Mouse (Mus musculus) midbrain, postnatal 0 days (tissue): ENCODE data around the gene Lhpp. TPM values are rescaled to one million over a fixed set of nuclear protein-coding genes. Genes with fewer than 3 reads are reported as not detected.

Source experiments
- ATAC-seq: fragments of 200-750 bp; cut with Nextera tagmentation; 2 replicates; pipeline ENCODE4 v1.8.0; 2017; ENCODE audit warnings: moderate number of reproducible peaks, mild to moderate bottlenecking, moderate TSS enrichment, moderate library complexity; ENCODE audit not compliant: low FRiP score
- DNase-seq: peaks from one replicate; pipeline ENCODE4 v3.0.0-alpha.2; 2015; ENCODE audit warnings: low spot score
- H3K27ac ChIP-seq: fragments of 300-500 bp; sonication (generic); 2 replicates; pipeline ENCODE4 v1.5.1; 2014; ENCODE audit warnings: low read depth, mild to moderate bottlenecking, low read length, mixed read lengths
- H3K27me3 ChIP-seq: fragments of 300-500 bp; sonication (generic); 2 replicates; pipeline ENCODE4 v1.6.1; 2014; ENCODE audit warnings: low read length, control low read depth, mixed read lengths; ENCODE audit not compliant: insufficient read depth
- H3K36me3 ChIP-seq: fragments of 300-500 bp; sonication (generic); 2 replicates; pipeline ENCODE4 v1.6.1; 2014; ENCODE audit warnings: low read length, control low read depth, mixed read lengths; ENCODE audit not compliant: insufficient read depth
- H3K4me1 ChIP-seq: fragments of 300-500 bp; sonication (generic); 2 replicates; pipeline ENCODE4 v1.6.1; 2014; ENCODE audit warnings: mild to moderate bottlenecking, control low read depth, antibody characterized with exemption, low read length, mixed read lengths; ENCODE audit not compliant: insufficient read depth
- H3K4me2 ChIP-seq: fragments of 300-500 bp; sonication (generic); 2 replicates; pipeline ENCODE4 v1.6.1; 2014; ENCODE audit warnings: low read depth, mild to moderate bottlenecking, low read length, mixed read lengths; ENCODE audit not compliant: poor library complexity, severe bottlenecking
- H3K4me3 ChIP-seq: fragments of 300-500 bp; sonication (generic); 2 replicates; pipeline ENCODE4 v1.5.1; 2014; ENCODE audit warnings: low read depth, mild to moderate bottlenecking, low read length, moderate library complexity
- H3K9ac ChIP-seq: fragments of 300-500 bp; sonication (generic); replicated peaks from 2 replicates; pipeline ENCODE4 v1.6.1; 2014; ENCODE audit warnings: mild to moderate bottlenecking, low read length, moderate library complexity, mixed read lengths; ENCODE audit not compliant: poor library complexity, severe bottlenecking
- H3K9me3 ChIP-seq: fragments of 300-500 bp; sonication (generic); 2 replicates; pipeline ENCODE4 v1.6.1; 2016; ENCODE audit warnings: low read length, control low read depth
- CTCF ChIP-seq: IDR thresholded peaks from 2 replicates; pipeline ENCODE4 v1.5.1; 2016; ENCODE audit warnings: antibody characterized with exemption, mild to moderate bottlenecking
- WGBS: fragments of 180-500 bp; shearing (Covaris S2); extraction: QIAGEN DNeasy Blood & Tissue Kit; methylation state at CpG from one replicate; pipeline ENCODE4 v1.1.7; 2014; 5-methylcytosine and 5-hydroxymethylcytosine counted together
- polyA plus RNA-seq: library from polyadenylated mRNA; unstranded; fragments of >200 nt; fragmentation: Nextera tagmentation; extraction: Ambion mirVana; gene quantifications from 2 replicates; pipeline ENCODE4 v1.2.1, GENCODE M21; 2015
- total RNA-seq: library from RNA; depleted of rRNA; stranded (reverse); fragments of >200 nt; gene quantifications from 2 replicates; pipeline ENCODE4 v1.2.3, GENCODE M21; 2014

Gene Lhpp
- total and polyA plus RNA-seq, 2 experiments from 2014 or later: 36.2 to 59.2 TPM

- DNase-seq (no peak), ATAC-seq (no peak)
- 80% methylated on average over 4 of the region's 4 CpGs for WGBS
- no peaks in the 10 kb centered on the region for H3K36me3 ChIP-seq
- H3K27ac ChIP-seq: no peak overlapping the region
- H3K4me3 ChIP-seq: no peak overlapping the region
- H3K4me1 ChIP-seq: no peaks in the 10 kb centered on the region
- no peak overlapping the region for H3K9ac ChIP-seq
- no peaks in the 10 kb centered on the region for H3K27me3 ChIP-seq
- no peaks in the 10 kb centered on the region for H3K9me3 ChIP-seq
- no peak overlapping the region for H3K4me2 ChIP-seq
- no peak for TF ChIP-seq CTCF
Observed at GRCm38 (mm10) chr7:132699165-132699564, 88.7 kb downstream of the Lhpp start.

GRCm38 (mm10) chr7:132699639-132700038 lies 89.2 kb downstream of the Lhpp start:
- no peak for TF ChIP-seq CTCF
- no peak overlapping the region for H3K4me2 ChIP-seq
- no peaks in the 10 kb centered on the region for H3K4me1 ChIP-seq
- no peak overlapping the region for H3K27ac ChIP-seq
- H3K9me3 ChIP-seq: no peaks in the 10 kb centered on the region
- no peaks in the 10 kb centered on the region for H3K27me3 ChIP-seq
- no peaks in the 10 kb centered on the region for H3K36me3 ChIP-seq
- no peak overlapping the region for H3K4me3 ChIP-seq
- ATAC-seq: no peak
- H3K9ac ChIP-seq: no peak overlapping the region
- DNase-seq: no peak

GRCm38 (mm10) chr7:132700107-132700506 lies 89.7 kb downstream of the Lhpp start:
- WGBS: 93% methylated on average over 4 of the region's 4 CpGs
- H3K27me3 ChIP-seq: no peaks in the 10 kb centered on the region

GRCm38 (mm10) chr7:132701412-132701811 lies 91.0 kb downstream of the Lhpp start:
- H3K4me1 ChIP-seq: no peaks in the 10 kb centered on the region
- H3K9me3 ChIP-seq: no peaks in the 10 kb centered on the region
- H3K36me3 ChIP-seq: no peaks in the 10 kb centered on the region
- H3K4me2 ChIP-seq: no peak overlapping the region
- no peak overlapping the region for H3K9ac ChIP-seq
- 90% methylated on average over 3 of the region's 3 CpGs for WGBS
- no peaks in the 10 kb centered on the region for H3K27me3 ChIP-seq
- no peak for DNase-seq
- TF ChIP-seq CTCF: no peak
- no peak overlapping the region for H3K4me3 ChIP-seq
- no peak for ATAC-seq
- no peak overlapping the region for H3K27ac ChIP-seq

More at GRCm38 (mm10) chr7:132700107-132700506, 89.7 kb downstream of the Lhpp start:
- H3K9me3 ChIP-seq: no peaks in the 10 kb centered on the region
- H3K9ac ChIP-seq: no peak overlapping the region
- H3K27ac ChIP-seq: no peak overlapping the region
- no peaks in the 10 kb centered on the region for H3K4me1 ChIP-seq
- no peak for TF ChIP-seq CTCF
- no peak overlapping the region for H3K4me3 ChIP-seq
- no peaks in the 10 kb centered on the region for H3K36me3 ChIP-seq
- DNase-seq: no peak
- no peak for ATAC-seq
- H3K4me2 ChIP-seq: no peak overlapping the region

GRCm38 (mm10) chr7:132702024-132702423 lies 91.6 kb downstream of the Lhpp start:
- no peak for ATAC-seq
- H3K27ac ChIP-seq: no peak overlapping the region
- DNase-seq: no peak
- H3K4me3 ChIP-seq: no peak overlapping the region
- no peak for TF ChIP-seq CTCF
- H3K9ac ChIP-seq: no peak overlapping the region
- H3K36me3 ChIP-seq: no peaks in the 10 kb centered on the region
- H3K27me3 ChIP-seq: no peaks in the 10 kb centered on the region
- no peaks in the 10 kb centered on the region for H3K9me3 ChIP-seq
- H3K4me1 ChIP-seq: no peaks in the 10 kb centered on the region
- WGBS: 91% methylated on average over 3 of the region's 3 CpGs
- H3K4me2 ChIP-seq: no peak overlapping the region

GRCm38 (mm10) chr7:132702492-132703070 lies 92.1 kb downstream of the Lhpp start:
- ATAC-seq (no peak), DNase-seq (no peak)
- Histone ChIP-seq H3K4me3 (no peak overlapping the region), H3K27ac (no peak overlapping the region), H3K9me3 (no peaks in the 10 kb centered on the region), H3K4me2 (no peak overlapping the region), H3K36me3 (no peaks in the 10 kb centered on the region), H3K27me3 (no peaks in the 10 kb centered on the region), H3K9ac (no peak overlapping the region), H3K4me1 (no peaks in the 10 kb centered on the region)
- WGBS: 77% methylated on average over 5 of the region's 5 CpGs
- TF ChIP-seq CTCF: no peak
